Mouse (Mus musculus): Measurements from ENCODE around the gene Zzef1.

The Zzef1 gene

DNA sequence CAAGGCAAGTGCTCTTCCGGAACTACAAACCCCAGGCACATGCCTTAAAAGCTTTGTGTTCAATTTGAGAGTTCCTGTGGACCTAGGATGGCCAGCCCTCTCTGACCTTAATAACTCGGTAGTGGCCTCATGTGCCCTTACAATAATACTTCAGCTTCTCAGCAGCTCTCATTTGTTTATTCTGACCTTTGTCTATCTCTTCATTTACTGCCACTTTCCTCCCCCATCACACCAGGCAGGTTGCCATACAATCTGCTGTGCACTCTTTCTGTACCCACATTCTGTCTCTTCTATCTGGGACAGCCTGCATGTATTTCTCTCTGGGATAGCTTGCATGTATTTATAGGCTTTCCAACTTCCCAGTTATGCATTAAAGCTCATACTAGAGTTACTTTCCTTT lies 10.5 kb downstream of the Zzef1 start:
- no peak for DNase-seq (ENCODE audit: extremely low spot score)

DNA sequence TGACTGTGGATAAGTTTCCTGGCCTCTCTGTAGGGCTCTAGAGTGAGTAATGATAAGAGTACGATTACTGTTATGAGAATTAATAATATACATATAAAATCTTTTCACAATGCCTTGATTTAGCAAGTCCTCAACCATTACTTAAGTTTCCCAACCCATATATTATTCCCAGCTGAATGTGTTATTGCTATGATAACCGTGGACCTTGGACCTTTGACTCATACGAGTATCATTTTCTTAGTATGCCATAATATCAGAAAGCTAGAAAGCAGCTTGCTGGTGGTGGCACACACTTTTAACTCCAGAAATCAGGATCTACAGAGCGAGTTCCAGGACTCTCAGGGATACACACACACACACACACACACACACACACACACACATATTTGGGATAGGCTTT lies 12.0 kb downstream of the Zzef1 start:
- DNase-seq (ENCODE audit: extremely low spot score), result no peak

DNA sequence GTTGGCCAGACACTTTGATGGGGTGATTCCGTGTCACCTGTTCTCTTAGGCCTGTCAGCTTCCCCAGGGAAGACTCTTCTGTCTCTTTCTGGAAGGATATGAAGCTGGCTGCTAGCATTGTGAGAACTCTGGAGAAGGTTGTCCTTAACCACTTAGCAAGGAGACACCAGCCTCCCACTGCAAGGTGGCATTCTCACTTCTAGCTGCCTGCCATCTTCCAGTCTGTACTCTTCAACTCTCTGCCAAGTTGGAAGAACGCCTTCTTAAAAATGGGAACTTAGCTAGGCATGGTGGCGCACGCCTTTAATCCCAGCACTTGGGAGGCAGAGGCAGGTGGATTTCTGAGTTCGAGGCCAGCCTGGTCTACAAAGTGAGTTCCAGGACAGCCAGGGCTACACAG lies 17.7 kb downstream of the Zzef1 start:
- DNase-seq (ENCODE audit: extremely low spot score), result no peak

DNA sequence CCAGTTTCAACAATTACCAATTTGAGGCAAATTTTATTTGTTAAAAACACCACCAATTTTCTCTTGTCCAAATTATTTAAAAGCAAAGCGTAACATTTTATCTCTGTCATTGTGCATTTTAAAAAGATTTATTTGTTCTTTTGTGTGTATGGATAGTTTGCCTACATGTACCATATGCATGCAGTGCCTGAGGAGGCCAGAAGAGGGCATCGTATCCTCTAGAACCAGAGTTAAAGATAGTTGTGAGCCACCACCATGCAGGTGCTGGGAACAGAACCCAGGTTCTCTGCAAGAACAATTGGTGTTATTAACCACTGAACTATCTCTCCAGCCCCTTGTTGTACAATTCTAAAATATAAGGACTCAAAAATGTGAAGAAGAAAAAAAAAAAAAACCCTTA lies 18.2 kb downstream of the Zzef1 start:
- no peak for DNase-seq (ENCODE audit: extremely low spot score)

DNA sequence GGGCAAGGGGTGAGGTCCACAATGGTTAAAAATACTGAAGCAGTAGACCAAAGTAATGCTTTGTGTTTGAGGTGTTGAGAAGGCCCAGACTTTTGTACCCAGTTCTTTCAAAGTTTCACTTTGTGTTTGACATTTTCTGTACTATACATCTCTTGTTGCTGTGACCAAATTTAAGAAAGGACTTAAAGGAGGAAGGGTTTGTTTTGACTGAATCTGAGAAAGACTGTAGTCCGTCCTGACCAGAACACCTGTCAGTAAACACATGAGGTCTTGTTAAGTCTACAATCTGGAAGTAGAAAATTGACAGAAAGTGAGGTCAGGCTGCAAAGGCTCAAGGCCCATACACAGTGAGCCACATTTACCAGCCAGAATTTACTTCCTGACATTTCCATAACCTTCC lies 20.8 kb downstream of the Zzef1 start:
- no peak for DNase-seq (ENCODE audit: extremely low spot score)

DNA sequence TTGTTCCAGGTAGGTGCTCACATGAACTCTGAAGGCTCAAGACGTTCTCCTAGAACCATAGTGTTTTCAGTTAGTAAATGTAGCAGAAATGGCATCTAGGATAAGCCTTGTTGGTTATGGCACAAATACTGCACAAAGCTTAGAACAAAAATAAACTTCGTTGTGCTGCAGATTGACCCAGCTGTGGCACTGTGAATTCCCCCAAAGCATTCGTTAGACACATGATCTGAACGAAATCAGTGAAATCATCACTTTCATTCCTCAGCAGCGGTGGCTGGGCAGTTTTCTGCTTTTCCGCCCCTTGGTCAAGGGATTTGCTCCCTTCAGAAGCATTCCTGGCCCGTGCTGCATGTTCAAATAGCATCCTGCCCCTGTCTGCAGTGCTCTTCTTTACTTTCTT lies 22.0 kb downstream of the Zzef1 start:
- no peak for DNase-seq (ENCODE audit: extremely low spot score)

DNA sequence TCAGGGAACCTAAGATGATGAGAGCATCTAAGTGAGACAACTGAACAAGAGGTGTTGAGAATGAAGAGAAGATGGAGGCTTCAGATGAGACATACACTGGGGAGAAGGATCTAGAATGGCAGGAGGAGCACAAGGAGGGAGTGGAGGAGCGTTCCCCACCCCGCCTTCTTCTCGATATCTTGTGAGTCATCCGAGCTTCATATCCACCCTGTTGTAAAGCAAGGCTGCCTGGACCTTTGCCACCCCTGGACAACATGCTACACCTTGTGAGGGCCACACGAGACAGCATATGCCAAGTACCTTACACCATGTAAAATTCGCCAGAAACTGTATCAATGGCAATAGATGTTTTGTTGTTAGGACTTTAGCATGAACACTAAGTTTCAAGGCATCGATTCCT lies 25.0 kb downstream of the Zzef1 start:
- DNase-seq (ENCODE audit: extremely low spot score), result no peak

DNA sequence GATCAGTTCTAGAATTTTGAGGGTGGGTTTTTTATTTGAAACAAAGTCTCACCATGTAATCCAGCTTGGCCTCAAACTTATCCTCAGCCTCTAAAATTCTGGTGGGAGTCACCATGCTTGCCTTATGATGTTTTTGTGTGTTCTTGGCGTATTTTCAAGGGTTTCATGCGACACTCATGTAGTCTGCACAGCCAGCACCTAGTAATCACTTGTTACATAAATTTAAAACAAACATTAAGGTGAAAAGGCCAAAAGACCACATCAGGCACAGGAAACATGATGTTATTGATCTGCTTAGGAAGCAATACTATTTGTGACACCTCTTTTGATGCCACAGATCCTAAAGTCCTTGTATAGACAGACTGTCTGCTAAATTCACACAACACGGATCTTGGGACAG lies 33.8 kb downstream of the Zzef1 start:
- DNase-seq (ENCODE audit: extremely low spot score), result no peak

DNA sequence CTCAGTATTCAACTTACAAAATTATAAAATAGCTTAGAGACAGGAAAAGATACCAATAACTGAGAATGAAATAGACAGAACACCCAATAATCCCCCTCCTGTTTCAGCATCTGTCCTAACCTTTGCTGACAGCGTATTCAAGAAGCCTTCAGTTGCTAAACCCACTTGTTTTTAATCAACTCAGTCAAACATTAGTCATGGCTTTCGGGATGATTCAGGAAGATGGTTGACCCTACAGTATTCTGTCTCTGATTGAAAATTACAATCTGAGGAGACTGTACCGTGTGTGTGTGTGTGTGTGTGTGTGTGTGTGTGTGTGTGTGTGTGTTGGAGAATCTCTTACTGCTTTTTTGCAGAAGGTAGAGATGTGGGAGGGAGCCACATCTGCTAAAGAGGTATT lies 46.7 kb downstream of the Zzef1 start:
- DNase-seq (ENCODE audit: extremely low spot score), result no peak

DNA sequence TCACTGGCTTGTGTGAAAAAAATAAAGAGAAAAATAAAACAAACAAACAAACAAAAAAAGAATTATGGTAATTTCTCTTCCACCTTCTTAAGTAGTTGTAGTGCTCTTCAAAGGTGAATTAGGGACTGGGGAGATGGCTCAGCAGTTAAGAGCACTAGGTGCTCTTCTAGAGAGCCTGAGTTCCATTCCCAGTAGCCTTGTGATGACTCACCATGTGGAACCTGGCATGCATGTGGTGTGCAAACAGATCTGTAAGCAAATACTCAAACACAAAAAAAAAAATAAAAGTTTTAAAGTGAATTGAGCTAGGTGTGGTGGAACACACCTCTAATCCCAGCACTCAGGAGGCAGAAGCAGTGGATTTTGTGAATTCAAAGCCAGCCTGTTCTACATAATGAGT lies 47.5 kb downstream of the Zzef1 start:
- DNase-seq (ENCODE audit: extremely low spot score), result no peak

DNA sequence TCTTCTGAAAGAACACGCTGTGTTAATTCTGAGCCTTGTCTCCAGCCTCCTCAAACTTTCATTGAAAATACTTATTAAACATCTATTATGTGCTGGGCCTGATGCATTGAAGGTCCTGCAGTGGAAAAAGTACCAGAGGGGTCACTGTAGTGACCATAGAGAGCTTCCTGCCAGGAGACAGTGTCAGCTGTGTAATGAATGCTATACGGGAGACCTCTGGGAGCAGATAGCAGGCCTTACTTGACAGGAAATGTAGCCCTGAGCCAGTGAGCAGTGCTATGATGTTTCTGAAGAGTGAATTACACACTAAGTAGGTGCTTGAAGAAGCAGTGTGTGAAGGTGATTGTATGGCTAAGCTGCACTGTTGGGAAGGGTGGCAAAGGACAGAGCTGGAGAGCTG lies 49.5 kb downstream of the Zzef1 start:
- DNase-seq (ENCODE audit: extremely low spot score), result no peak

DNA sequence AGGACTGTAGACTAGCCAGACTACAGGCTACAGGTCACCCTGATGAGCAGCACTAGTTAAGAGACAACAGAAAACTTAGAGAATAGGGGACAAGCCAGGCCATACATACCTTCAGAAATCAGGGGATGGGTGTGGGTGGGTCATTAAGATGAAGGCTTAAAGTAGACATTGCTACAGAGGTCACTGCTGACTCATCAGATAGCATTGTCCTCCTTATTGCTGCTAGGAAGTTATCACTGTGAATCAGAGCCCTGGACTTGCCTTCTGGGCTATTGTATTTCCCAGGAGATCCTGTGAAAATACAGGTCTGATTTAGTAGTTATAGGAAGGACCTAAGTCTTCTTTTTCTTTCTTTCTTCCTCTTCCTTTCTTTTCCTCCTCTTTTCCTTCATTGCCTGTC lies 50.7 kb downstream of the Zzef1 start:
- DNase-seq (ENCODE audit: extremely low spot score), result no peak

DNA sequence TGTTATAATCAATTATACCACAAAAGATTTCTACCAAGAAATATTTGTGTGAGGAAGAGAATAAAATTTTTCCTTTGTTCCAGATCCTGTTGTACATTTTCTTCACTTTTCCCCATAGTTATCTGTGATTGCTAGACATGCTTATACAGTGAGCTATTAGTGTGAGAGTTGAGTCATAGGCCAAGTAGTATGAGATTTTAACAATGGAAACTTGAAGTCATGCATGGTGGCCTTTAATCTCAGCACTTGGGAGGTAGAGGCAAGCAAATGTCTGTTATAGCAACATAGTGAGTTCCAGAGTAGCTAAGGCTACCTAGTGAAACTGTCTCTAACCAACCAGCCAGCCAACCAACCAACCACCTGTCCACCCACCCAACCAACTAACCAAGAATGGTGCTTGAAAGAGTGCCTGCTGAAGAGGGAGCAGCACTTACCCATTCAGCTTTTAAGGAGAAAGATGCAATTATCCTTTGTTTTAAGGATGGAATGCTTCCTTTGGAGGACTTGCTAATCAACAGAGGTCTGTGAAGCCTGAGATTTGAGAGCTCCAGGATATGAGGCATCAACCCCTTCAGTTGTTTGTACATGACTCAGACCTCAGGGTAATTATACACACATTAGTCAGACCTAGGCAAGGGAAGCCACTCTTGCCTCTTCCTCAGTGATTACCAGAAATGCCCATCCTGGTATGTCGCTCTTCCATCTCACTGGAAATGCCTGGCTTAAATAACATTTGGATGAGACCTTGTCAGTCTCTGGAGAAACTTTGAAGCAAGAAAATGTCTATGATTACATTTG lies 52.0 kb downstream of the Zzef1 start:
- DNase-seq (ENCODE audit: extremely low spot score), result no peak

DNA sequence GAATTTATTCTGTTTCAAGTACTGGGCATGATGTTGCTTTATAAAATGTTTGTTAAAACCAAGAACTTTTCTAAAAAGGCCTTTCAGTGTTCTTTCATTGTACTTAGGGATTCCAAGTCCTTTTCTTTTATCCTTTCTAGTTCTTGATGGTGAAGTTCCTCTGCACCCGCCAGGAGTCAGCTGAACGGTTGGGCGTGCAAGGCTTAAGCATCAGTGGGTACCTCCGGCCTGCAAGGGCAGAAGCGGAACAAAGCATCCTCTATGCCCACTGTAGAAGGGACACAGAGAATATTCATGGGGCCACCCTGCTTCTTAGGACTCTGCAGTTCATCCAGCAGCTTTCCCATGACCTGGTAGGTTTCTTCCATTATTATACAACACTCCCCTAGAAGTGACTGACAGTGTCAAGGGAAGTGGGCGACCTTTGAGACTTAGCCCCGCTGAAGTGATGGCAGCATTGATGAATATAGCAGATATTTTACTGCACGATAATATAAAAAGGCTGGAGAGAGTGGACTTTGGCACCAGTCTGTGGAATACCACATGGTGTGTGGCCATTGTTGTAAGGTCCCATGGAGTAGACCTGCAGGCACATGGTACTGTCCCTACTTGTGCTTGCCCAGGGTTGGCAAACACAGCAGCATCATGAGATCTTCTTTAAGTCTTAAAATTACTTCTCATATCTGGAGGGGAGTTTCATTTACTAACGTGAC lies 54.5 kb downstream of the Zzef1 start:
- no peak for DNase-seq (ENCODE audit: extremely low spot score)

DNA sequence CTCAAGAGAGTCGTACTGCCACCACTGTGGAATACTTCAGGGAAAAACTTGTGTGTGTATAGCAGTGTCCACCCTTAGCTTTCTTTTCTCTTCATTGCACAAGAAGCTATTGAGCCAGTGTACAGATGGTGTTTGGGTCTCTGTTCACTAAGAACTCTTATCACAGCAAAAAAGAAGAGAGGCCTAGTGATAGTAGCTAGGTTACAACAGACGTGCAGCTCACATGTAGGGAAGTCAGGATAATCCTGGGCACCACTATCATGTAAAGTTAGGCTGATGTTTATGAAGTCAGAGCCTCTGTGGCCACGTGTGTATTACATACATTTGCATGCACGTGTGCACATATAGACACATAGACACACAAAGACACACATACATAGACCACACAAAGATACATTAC lies 55.2 kb downstream of the Zzef1 start:
- no peak for DNase-seq (ENCODE audit: extremely low spot score)

DNA sequence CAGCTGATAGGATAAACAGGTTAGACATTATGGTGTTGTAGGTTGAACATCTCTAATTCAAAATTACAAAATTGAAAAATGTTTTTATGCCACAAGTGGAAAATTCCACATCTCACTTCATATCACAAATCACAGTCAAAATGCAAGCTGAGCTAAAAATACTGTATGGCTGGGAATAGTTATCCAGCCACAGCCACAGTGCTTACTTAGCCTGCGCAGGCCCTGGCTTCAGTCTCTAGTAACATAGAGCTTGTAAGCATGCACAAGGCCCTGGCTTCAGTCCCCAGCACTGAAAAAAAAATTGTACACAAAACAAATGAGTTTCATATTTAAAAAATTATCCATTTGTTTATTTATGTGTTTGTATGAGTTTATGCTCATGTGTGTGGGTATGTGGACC lies 56.1 kb downstream of the Zzef1 start:
- DNase-seq (ENCODE audit: extremely low spot score), result no peak

DNA sequence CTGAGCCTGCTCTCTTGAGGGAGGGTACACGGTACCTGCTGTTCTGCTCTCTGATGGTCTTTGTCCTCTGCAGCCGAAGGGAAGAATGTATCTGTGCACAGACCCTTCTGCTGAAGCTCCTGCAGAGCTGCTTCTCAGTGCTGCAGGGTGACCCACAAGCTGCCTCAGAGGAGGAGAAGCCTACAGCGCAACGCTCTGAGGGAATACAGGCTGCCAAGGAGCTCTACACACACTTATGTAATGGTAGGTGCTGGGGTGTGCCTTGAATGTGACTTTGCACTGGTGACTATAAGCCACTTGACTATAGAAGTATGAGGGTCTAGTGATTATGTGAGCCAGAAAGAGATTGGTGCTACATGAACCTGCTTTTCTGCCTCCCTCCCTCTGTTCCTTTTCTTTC lies 57.1 kb downstream of the Zzef1 start:
- no peak for DNase-seq (ENCODE audit: extremely low spot score)

DNA sequence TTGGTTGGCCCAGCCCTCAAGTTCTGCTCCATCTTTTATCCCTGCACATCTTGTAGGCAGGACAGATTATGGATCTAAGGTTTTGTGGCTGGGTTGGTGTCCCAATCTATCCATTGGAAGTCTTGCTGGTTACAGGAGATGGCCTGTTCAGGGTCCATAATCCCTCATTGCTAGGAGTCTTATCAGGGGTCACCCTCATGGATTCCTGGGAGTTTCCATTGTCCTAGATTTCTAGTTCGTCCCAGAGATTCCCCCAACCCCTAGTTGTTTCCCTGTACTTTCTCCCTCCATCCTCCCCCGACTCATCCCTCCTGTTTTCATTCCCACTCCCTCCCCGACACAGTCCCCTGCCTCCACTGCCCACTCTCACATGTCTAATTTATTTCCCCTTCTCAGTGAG lies 58.2 kb downstream of the Zzef1 start:
- DNase-seq (ENCODE audit: extremely low spot score), result no peak

DNA sequence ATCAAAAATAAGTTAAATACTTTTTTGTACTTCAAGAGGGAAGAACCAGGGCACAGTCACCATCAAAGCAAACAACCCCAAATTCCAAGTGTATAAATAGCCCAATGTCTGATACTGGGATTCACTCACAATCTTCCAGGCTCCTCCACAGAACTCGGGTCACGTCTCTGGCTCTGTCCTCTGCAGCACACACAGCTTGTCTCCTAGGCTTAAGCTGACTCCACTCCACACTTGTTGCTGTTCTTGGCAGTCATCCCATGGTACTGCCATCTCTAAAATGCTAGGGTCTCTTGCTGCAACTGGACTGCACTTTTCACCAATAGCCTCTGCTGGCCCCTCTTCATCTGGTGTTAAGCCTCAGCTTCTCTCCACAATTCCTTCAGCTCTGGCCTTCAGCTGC lies 60.7 kb downstream of the Zzef1 start:
- DNase-seq (ENCODE audit: extremely low spot score), result no peak

DNA sequence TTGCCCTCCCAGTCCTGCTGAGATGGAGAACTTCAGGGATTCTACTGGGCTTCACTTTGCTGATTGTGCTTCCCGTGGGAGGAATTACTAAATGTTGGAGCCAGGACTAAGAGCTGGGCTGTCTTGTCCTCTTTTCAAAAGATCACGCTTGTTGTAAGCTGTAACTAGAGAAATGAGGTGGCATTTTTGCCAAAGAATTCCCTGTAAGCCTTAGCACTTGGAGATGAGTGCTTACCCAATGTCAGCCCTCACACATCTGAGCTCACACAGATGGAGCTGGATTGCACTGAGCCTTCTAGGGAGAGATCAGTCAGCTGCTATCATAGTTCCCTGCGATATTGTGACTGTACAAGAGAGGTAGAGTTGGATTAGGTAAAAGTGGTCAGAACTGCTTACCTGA lies 65.2 kb downstream of the Zzef1 start:
- no peak for DNase-seq (ENCODE audit: extremely low spot score)

DNA sequence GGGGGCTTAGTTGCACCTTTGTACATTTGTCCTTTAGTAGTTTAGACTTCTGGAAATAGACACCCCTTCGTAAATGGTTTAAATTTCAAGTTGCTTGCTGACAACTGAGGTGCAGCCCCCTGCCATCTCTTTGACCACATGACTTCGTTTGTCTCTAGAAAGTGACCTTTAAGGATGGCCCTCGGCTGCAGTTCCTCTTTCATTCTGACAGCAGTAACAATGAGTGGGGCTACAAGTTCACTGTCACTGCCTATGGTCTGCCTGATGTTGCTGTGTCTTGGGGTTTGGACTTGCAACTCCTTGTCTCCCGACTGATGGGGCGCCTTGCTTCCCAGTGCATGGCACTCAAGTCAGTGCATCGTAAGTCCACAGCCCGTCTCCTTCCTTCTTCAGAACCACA lies 70.4 kb downstream of the Zzef1 start:
- no peak for DNase-seq (ENCODE audit: extremely low spot score)

DNA sequence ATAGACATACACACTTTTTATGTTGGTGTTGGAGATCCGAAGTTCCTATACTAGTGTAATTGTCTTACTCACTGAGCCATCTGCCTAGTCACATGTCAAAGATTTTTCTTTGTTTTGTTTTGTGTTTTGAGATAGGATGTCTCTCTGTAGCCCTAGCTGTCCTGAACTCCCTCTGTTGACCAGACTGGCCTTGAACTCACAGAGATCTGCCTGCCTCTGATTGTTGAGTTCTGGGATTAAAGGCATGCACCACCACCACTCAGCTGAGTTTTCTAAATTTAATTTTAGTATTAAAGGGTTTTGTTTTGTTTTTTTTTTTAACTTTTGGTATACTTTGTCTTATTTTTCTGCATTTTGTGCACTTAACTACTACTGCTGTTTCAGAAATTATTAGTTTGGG lies 76.0 kb downstream of the Zzef1 start:
- no peak for DNase-seq (ENCODE audit: extremely low spot score)

DNA sequence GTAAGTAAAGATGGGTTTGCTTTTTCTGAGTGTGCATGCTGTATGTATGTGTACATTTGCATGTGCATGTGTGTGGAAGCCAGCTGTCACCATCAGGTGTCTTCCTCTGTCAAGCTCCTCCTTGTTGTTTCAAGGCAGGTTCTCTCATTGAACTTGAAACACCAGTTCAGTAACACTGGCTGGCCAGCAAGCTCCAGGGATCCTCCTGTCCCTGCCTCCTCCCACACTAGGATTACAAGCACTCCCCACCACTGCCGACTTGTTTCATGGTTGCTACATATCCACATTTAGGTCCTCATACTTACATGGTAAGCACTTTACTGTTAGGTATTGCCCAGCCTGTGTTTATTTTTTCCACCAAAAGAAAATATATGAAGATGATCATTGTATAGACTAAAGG lies 96.6 kb downstream of the Zzef1 start:
- no peak for DNase-seq (ENCODE audit: extremely low spot score)

DNA sequence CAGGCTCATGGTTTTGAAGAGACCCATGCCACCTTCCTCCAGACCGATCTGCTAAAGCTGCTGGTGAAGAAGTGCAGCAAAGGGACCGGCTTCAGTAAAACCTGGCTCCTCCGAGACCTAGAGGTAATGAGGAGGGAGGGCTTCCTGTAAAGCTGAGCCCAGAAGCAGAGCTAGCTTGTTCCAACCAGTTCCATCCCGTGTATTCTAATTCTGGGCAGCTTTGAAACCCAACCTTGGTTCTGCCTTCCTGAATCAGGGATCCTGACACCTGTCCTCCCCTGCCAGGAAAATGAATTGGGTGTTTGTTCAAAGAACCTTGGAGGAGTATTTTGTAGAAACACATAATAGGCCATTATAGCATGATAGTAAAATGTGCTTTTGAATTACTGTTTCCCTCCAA lies 112.4 kb downstream of the Zzef1 start:
- no peak for DNase-seq (ENCODE audit: extremely low spot score)
